Mouse (Mus musculus): ENCODE data around the gene Lgalsl.
A peak's percentile ranks its signal among the peaks of the same experiment; 100 is the strongest.

GRCm38 (mm10) chr11:20823301-20823700 lies 7.6 kb downstream of the Lgalsl start:
- TF ChIP-seq CTCF (IDR thresholded peaks at IDR 0.05; ENCODE audit: low read depth): no peak
- TF ChIP-seq EP300 (IDR thresholded peaks at IDR 0.05; ENCODE audit: low read depth): peak; percentile 56
